Mouse (Mus musculus) limb, embryonic 13.5 days (tissue): ENCODE measurements around the gene Nxnl2. TPM values are rescaled to one million over a fixed set of nuclear protein-coding genes. Genes with fewer than 3 reads are reported as not detected.
A peak's percentile ranks its signal among the peaks of the same experiment; 100 is the strongest.

ENCODE experiments used
- ATAC-seq: fragments of 200-750 bp; cut with Nextera tagmentation; 2 replicates; pipeline ENCODE4 v1.8.0; 2017; ENCODE audit warnings: low read depth, moderate number of reproducible peaks, moderate TSS enrichment; ENCODE audit not compliant: low FRiP score
- H3K27ac ChIP-seq: fragments of 300-500 bp; sonication (generic); 2 replicates; pipeline ENCODE4 v1.5.1; 2015; ENCODE audit warnings: inconsistent platforms, mild to moderate bottlenecking, moderate library complexity
- H3K27me3 ChIP-seq: fragments of 300-500 bp; sonication (generic); 2 replicates; pipeline ENCODE4 v1.6.1; 2015; ENCODE audit warnings: mild to moderate bottlenecking, inconsistent platforms
- H3K36me3 ChIP-seq: fragments of 300-500 bp; sonication (generic); 2 replicates; pipeline ENCODE4 v1.6.1; 2015; ENCODE audit warnings: inconsistent platforms, mild to moderate bottlenecking, moderate library complexity
- H3K4me1 ChIP-seq: fragments of 300-500 bp; sonication (generic); 2 replicates; pipeline ENCODE4 v1.6.1; 2015; ENCODE audit warnings: inconsistent platforms
- H3K4me2 ChIP-seq: fragments of 300-500 bp; sonication (generic); replicated peaks from 2 replicates; pipeline ENCODE4 v1.6.1; 2015; ENCODE audit warnings: inconsistent platforms, mild to moderate bottlenecking, moderate library complexity
- H3K4me3 ChIP-seq: fragments of 300-500 bp; sonication (generic); 2 replicates; pipeline ENCODE4 v1.5.1; 2015; ENCODE audit warnings: moderate library complexity, mild to moderate bottlenecking, inconsistent platforms
- H3K9ac ChIP-seq: fragments of 300-500 bp; sonication (generic); 2 replicates; pipeline ENCODE4 v1.6.1; 2015; ENCODE audit warnings: mild to moderate bottlenecking, inconsistent platforms
- H3K9me3 ChIP-seq: fragments of 300-500 bp; sonication (generic); 2 replicates; pipeline ENCODE4 v1.6.1; 2016; ENCODE audit warnings: inconsistent platforms
- WGBS: fragments of 180-500 bp; shearing (Covaris S2); methylation state at CpG from one replicate; pipeline ENCODE4 v1.1.7; 2015; 5-methylcytosine and 5-hydroxymethylcytosine counted together
- polyA plus RNA-seq: library from polyadenylated mRNA; unstranded; fragments of >200 nt; fragmentation: Nextera tagmentation; extraction: Ambion mirVana; gene quantifications from 2 replicates; pipeline ENCODE4 v1.2.1, GENCODE M21; 2015

Gene Nxnl2
- 10.0 and 11.3 TPM in 2 replicates for polyA plus RNA-seq

GRCm38 (mm10) chr13:51170691-51171680 lies at the start of gene Nxnl2:
TSS of gene Nxnl2 (plus strand) at chr13:51171022.
- peaks cover 24% of the 10 kb centered on the region for H3K4me1 ChIP-seq
- peak within 1 kb of the TSS; percentile 48 for H3K4me3 ChIP-seq
- H3K36me3 ChIP-seq, result no peaks in the 10 kb centered on the region
- peak within 1 kb of the TSS; percentile 70 for H3K9ac ChIP-seq
- H3K27me3 ChIP-seq, result peaks cover 13% of the 10 kb centered on the region
- WGBS, result under 1% methylated on average over 56 of the region's 64 CpGs
- no peak within 1 kb of the TSS for H3K27ac ChIP-seq
- H3K9me3 ChIP-seq, result peaks cover 4% of the 10 kb centered on the region; the same call in 1 of the 2 replicates
- peak; percentile 86 for ATAC-seq
- H3K4me2 ChIP-seq, result peak within 1 kb of the TSS; percentile 85

- ATAC-seq, result no peak
- 55% methylated on average over 1 of the region's 1 CpGs for WGBS
- Histone ChIP-seq H3K4me2 (no peak overlapping the region), H3K36me3 (peaks cover 23% of the 10 kb centered on the region), H3K9me3 (no peaks in the 10 kb centered on the region), H3K27me3 (no peaks in the 10 kb centered on the region), H3K9ac (peak overlapping the region; percentile 19; the same call in 1 of the 2 replicates), H3K4me3 (no peak overlapping the region), H3K27ac (no peak overlapping the region), H3K4me1 (peaks cover 83% of the 10 kb centered on the region)
Observed at GRCm38 (mm10) chr13:51121966-51122365, 48.9 kb upstream of the Nxnl2 start.

- no peaks in the 10 kb centered on the region for H3K9me3 ChIP-seq
- no peak overlapping the region for H3K4me3 ChIP-seq
- peaks cover 77% of the 10 kb centered on the region for H3K4me1 ChIP-seq
- no peak overlapping the region for H3K4me2 ChIP-seq
- H3K27ac ChIP-seq, result no peak overlapping the region
- whole genome bisulfite sequencing, result 69% methylated on average over 8 of the region's 8 CpGs
- H3K9ac ChIP-seq, result no peak overlapping the region
- no peak for ATAC-seq
- H3K36me3 ChIP-seq, result peaks cover 30% of the 10 kb centered on the region
- H3K27me3 ChIP-seq, result no peaks in the 10 kb centered on the region
Observed at GRCm38 (mm10) chr13:51122771-51123170, 48.1 kb upstream of the Nxnl2 start.

DNA sequence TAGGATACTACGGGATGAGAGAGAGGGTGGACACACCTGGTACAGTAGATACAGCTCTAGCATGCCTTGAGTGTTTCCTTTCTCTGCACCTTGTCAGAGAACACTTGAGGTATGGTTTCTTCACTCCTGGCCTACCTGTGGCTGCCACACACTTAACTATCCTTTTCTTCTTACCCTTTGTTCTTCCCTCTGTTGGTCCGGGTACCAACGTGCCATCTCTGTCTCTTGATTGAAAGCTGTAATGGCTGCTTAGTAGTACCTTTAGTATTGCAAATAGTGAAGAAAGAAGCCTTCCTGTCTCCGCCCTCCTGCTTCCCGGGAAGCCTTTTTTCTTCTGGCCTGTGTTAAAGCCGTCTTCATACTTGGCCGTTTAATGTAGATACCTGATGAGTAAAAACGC lies 45.5 kb upstream of the Nxnl2 start:
- H3K4me2 ChIP-seq, result no peak overlapping the region
- 78% methylated on average over 8 of the region's 8 CpGs for WGBS
- H3K27me3 ChIP-seq, result no peaks in the 10 kb centered on the region
- peaks cover 53% of the 10 kb centered on the region for H3K36me3 ChIP-seq
- no peak for ATAC-seq
- H3K4me1 ChIP-seq, result peaks cover 52% of the 10 kb centered on the region
- no peak overlapping the region for H3K4me3 ChIP-seq
- no peaks in the 10 kb centered on the region for H3K9me3 ChIP-seq
- H3K9ac ChIP-seq, result no peak overlapping the region
- no peak overlapping the region for H3K27ac ChIP-seq

- Histone ChIP-seq H3K36me3 (peaks cover 75% of the 10 kb centered on the region), H3K4me2 (no peak overlapping the region), H3K9me3 (no peaks in the 10 kb centered on the region), H3K9ac (no peak overlapping the region), H3K27me3 (no peaks in the 10 kb centered on the region), H3K4me1 (peaks cover 27% of the 10 kb centered on the region), H3K27ac (no peak overlapping the region), H3K4me3 (no peak overlapping the region)
- 82% methylated on average over 2 of the region's 2 CpGs for WGBS
- ATAC-seq, result no peak
Observed at GRCm38 (mm10) chr13:51127906-51128305, 42.9 kb upstream of the Nxnl2 start.

DNA sequence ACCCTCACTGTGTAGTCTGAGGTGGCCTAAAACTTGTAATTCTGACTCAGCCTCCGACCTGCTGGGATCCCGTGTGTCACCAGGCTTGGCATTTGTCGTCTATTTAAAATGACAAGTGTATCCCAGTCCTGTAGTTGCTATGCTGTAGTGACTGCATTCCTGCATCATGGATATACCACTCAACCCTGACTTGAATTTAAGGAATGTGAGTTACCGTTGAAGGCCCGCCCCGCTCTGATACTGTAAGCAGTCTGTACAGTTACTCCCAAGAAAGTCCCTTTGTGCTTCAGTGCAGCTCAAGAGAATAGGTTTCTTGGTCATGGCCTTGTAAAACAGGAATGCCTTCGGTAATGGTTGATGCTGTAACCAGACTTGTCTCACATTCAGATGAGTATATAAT lies 42.4 kb upstream of the Nxnl2 start:
- ATAC-seq, result no peak
- Histone ChIP-seq H3K4me3 (no peak overlapping the region), H3K4me2 (no peak overlapping the region), H3K9me3 (no peaks in the 10 kb centered on the region), H3K27ac (no peak overlapping the region), H3K9ac (no peak overlapping the region), H3K4me1 (peaks cover 22% of the 10 kb centered on the region), H3K27me3 (no peaks in the 10 kb centered on the region), H3K36me3 (peaks cover 75% of the 10 kb centered on the region)
- 84% methylated on average over 7 of the region's 7 CpGs for WGBS

DNA sequence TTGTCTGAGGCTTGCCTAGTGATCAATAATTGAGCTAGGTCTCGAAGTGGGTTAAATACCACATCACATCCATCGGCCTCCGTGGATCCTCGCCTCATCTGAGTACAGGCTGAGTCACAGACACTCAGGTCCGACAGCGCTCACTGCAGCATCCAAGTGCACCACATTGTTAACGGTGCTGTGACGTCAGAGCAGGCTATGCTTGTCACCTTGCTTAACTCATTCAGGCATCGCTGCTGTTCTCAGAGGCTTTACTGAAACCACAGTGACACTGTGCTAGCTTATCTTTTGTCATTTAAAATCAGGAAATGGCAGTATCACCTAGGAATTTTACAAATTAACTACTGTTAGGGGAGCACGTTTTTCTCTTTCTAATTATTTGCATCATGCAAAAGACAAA lies 39.6 kb upstream of the Nxnl2 start:
- Histone ChIP-seq H3K4me3 (no peak overlapping the region), H3K27me3 (no peaks in the 10 kb centered on the region), H3K36me3 (peaks cover 75% of the 10 kb centered on the region), H3K9ac (no peak overlapping the region), H3K4me2 (no peak overlapping the region), H3K27ac (no peak overlapping the region), H3K9me3 (no peaks in the 10 kb centered on the region), H3K4me1 (0 out of 2 replicates have a peak, but pooled peaks cover 4% of the 10 kb centered on the region)
- 88% methylated on average over 10 of the region's 10 CpGs for WGBS
- ATAC-seq, result no peak

DNA sequence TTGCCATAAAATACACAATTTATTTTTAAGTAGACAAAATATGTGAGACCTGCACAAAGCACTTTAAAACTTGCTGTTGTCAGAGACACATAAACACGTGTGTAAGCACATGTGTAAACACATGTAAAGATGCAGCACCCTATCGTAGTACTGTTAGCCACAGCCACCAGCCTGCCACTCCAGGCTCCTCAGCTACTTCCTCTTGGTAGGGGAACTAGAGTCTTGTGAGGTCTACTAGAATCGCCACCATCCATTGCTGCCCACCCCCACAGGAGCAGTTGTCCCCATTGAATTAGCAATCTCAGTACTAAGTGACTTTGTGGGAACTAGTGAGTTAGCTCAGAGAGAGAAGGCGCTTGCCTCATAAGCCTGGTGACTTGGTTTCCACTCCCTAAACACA lies 34.5 kb upstream of the Nxnl2 start:
- Histone ChIP-seq H3K4me2 (no peak overlapping the region), H3K27ac (no peak overlapping the region), H3K9ac (no peak overlapping the region), H3K4me3 (no peak overlapping the region), H3K9me3 (no peaks in the 10 kb centered on the region), H3K27me3 (no peaks in the 10 kb centered on the region), H3K36me3 (peaks cover 68% of the 10 kb centered on the region), H3K4me1 (peaks cover 15% of the 10 kb centered on the region)
- no peak for ATAC-seq
- WGBS, result 88% methylated on average over 4 of the region's 4 CpGs

DNA sequence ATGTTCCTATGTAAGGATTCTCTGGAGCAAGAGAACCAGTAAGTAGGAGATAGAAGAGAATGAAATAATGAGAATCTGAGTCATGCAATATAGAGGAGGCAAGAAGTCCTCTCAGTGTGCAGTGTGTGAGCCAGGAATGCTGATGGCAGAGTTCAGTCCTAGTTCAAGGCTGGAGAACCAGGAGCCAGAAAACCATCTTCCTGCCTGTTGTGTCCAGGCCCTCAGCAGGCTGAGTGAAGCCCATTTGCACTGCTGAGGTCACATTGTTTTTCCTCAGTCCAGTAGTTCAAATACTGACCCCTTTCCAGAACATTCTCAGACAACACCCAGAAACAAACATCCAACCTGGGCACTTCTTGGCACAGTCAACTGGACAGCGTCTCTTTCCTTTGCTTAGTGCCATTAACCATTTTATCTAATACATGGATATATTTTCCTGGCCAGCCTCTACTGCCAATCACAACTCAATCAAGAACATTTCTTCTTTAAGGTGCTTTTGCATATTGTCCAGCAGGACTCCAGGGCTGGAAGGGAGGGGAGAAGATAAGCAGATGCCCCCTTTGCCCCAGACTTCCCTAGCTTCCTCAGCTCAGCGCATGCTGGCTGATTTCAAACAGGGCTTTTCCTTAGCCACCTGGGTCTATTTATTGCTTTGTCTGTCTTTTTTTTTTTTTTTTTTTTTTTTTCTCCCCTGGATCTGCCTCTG lies 33.7 kb upstream of the Nxnl2 start:
- Histone ChIP-seq H3K27me3 (no peaks in the 10 kb centered on the region), H3K27ac (peak overlapping the region; percentile 48; the same call in 1 of the 2 replicates), H3K36me3 (peaks cover 67% of the 10 kb centered on the region), H3K9me3 (no peaks in the 10 kb centered on the region), H3K9ac (no peak overlapping the region), H3K4me1 (peaks cover 15% of the 10 kb centered on the region), H3K4me3 (no peak overlapping the region), H3K4me2 (no peak overlapping the region)
- no peak for ATAC-seq
- WGBS, result 48% methylated on average over 2 of the region's 2 CpGs

DNA sequence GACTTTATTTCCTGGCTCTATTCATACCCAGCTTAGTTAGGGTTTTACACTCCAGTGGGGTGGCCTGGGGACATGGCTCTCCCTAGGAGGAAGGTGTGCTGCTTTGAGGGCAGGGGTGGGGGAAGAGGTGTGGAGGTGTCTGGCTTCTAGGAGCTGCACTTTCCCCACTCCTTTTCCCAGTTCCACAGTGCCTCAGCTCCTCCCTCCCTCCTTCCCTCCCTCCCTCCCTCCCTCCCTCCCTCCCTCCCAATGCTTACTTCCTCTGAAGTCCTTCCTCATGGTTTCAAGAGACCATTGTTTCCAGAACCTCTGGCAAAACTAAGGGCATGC lies 33.2 kb upstream of the Nxnl2 start:
- no peaks in the 10 kb centered on the region for H3K27me3 ChIP-seq
- no peak for ATAC-seq
- H3K27ac ChIP-seq, result no peak overlapping the region
- H3K9ac ChIP-seq, result no peak overlapping the region
- H3K4me1 ChIP-seq, result peaks cover 15% of the 10 kb centered on the region
- H3K4me3 ChIP-seq, result no peak overlapping the region
- H3K36me3 ChIP-seq, result peaks cover 68% of the 10 kb centered on the region
- no peaks in the 10 kb centered on the region for H3K9me3 ChIP-seq
- no peak overlapping the region for H3K4me2 ChIP-seq

- H3K9ac ChIP-seq, result no peak overlapping the region
- 65% methylated on average over 1 of the region's 1 CpGs for WGBS
- no peaks in the 10 kb centered on the region for H3K4me1 ChIP-seq
- no peaks in the 10 kb centered on the region for H3K27me3 ChIP-seq
- peaks cover 74% of the 10 kb centered on the region for H3K36me3 ChIP-seq
- ATAC-seq, result no peak
- no peaks in the 10 kb centered on the region for H3K9me3 ChIP-seq
- no peak overlapping the region for H3K27ac ChIP-seq
- H3K4me2 ChIP-seq, result no peak overlapping the region
- no peak overlapping the region for H3K4me3 ChIP-seq
Observed at GRCm38 (mm10) chr13:51147106-51147505, 23.7 kb upstream of the Nxnl2 start.

- Histone ChIP-seq H3K36me3 (peaks cover 74% of the 10 kb centered on the region), H3K4me1 (no peaks in the 10 kb centered on the region), H3K27ac (no peak overlapping the region), H3K9me3 (no peaks in the 10 kb centered on the region), H3K4me3 (no peak overlapping the region), H3K9ac (no peak overlapping the region), H3K4me2 (no peak overlapping the region), H3K27me3 (no peaks in the 10 kb centered on the region)
- ATAC-seq, result no peak
- 88% methylated on average over 4 of the region's 4 CpGs for WGBS
Observed at GRCm38 (mm10) chr13:51152966-51153669, 17.7 kb upstream of the Nxnl2 start.
